Mouse (Mus musculus): Measurements from ENCODE around the gene Ctnnd2.

DNA sequence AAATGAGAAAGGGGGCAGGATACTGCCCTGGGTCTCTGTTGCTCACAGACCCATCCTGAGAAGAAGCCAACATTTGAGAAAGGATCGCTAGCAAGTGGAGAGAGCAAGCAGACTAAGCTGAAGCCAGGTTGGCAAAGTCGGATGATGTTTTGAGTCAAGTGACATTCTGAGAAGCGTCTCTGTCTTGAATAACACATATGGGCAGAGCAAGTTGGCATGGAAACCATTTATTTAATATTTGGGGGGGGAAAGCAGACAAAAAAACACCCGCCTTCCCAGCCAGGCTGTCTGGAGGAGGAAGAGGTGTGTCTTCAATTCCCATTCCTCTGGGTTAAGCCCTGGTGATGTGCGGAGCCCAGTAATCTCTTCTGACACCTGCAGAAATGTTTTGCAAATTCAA lies 832.1 kb downstream of the Ctnnd2 start:
- TF ChIP-seq POLR2A (IDR thresholded peaks at IDR 0.05; ENCODE audit: control insufficient read depth, extremely low read depth, insufficient read depth, low read length, poor library complexity), result no peak
- no peak for TF ChIP-seq CTCF (IDR thresholded peaks at IDR 0.05; ENCODE audit: borderline replicate concordance, control insufficient read depth, extremely low read depth, insufficient read depth, low read length, poor library complexity)
